Mouse (Mus musculus): Measurements from ENCODE around the gene Mfn2. TPM values are rescaled to one million over a fixed set of nuclear protein-coding genes. Genes with fewer than 3 reads are reported as not detected.

Gene Mfn2
- total RNA-seq, 2 experiments from 2014 or later, result 198 to 204 TPM

DNA sequence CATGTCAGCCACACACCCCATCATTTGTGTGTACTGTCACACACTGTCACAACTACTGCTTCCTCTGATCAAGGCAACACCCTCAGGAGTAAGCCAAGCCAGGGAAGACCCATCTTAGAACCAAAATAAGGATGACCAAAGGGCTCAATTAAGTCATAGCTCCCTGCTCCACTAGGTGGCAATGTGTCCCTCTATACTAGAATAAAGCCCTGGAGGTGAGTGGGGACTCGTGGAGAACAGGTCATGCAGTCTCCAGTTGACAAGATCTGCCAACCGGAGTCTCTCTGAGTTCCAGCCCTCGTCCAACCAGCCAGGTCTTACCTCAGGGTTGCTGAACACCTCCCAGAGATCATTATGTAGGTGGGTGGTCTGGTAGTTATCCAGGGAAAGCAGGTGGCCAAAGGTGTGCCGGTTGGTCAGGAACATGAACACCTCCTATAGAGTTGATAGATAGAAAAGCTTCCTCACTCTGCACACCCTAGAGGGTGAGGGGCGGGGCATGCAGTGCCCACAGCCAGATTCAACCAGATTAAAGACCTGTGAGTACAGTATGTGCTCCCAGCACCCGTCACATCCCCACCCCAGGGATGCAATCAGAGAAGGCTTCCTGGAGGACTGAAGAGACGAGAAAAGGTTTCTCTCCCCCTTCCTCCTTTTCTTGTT, 14.1 kb upstream of the Mfn2 start:
- DNase-seq (ENCODE audit: low spot score in 2 of 2), result peak; percentile 38 to 44

DNA sequence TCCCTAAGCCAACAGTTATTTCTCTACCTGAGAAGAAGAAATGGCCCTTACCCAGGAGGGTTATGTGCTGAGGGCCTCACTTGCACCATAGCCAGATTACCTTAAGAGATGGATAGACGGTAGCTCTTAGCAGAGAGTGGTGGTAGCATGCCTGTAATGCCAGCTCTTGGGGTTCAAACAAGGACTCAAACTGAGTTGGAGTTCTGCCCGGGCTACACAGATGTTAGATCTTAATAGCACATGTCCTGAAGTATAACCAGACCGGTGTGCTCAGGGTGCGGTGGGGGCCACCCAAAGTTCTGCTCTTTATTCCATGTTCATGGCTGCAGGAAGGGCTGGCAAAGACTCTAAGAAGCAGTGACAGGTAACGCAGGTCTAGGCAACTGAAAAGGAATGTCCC, 5.0 kb upstream of the Mfn2 start:
- no peak for DNase-seq (ENCODE audit: low spot score in 2 of 2)

DNA sequence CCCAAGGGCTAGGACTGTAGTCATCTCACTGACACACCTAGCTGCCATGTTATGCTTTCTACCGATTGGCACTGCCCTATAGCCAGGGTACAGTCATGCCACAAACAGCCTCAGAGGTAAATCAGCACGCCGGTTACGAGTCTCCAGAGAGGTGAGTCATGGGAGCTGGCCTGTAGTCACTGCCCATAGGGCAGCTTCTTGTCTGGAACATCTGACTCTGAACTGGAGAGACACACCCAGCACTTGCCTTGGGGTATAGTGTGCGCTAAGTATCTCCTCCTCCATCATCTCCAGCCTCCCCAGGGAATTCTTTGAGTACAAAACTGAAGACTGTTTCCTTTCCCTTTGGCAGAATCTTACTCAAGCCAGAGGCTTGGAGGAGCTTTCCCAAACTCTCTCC, 1.7 kb upstream of the Mfn2 start:
- DNase-seq (ENCODE audit: low spot score in 2 of 2), result no peak

DNA sequence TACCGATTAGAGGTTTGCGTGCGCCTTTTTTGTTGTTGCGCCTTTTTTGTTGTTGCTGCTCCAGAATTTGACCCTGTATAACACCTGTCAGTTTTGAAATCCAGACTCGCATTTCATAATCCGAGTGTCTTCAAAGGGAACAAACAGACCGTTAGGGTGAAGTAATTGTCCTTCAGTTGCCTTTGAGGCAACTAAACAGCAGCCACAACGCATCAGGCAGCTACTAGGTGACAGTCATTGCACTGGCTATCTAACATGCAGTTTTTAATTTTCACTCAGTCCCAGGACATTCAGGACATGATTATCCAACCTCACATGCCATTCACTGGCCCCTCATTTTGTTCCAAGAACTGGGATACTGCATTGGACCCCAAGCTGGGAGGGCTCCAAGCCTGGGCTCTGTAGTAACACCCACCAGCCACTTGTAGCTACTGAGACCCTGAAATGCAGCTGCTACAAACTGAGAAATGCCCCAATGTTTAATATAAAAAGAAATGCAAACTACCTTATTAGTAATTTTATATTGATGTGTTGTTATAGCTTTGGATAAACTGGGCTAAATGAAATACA, 671 bp upstream of the Mfn2 start:
- DNase-seq (ENCODE audit: low spot score in 2 of 2), result no peak

GRCm38 (mm10) chr4:147903601-147904000, 903 bp downstream of the Mfn2 start:
- DNase-seq (ENCODE audit: low spot score in 2 of 2), result no peak

DNA sequence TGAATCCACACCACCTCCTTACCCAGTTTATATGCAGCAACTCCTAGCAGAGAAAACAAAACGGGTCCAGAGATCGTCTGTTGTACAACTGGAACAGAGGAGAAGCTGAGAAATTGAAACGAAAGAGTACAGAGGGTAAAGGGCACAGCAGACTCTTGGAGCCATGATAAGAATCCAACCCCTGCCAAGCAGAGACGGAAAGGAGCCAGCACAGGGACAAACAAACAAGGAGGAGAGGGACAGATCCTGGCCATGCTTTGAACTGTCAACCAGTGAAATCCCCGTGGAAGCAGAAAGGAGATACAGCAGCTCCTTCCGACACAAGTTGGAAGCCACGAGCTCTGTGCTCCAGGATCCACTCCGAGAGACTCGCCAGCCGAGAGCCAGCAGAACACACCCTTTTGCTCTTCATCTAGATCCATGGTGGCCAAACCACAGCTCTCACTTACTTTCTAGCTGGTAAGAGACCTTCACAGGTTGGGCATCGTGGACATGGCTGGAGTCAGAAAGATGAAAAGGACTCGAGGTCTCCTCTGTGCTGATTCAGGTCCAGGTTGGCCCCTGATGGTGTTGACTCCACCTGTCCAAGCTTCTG, 1.5 kb downstream of the Mfn2 start:
- DNase-seq (ENCODE audit: low spot score in 2 of 2), result no peak

DNA sequence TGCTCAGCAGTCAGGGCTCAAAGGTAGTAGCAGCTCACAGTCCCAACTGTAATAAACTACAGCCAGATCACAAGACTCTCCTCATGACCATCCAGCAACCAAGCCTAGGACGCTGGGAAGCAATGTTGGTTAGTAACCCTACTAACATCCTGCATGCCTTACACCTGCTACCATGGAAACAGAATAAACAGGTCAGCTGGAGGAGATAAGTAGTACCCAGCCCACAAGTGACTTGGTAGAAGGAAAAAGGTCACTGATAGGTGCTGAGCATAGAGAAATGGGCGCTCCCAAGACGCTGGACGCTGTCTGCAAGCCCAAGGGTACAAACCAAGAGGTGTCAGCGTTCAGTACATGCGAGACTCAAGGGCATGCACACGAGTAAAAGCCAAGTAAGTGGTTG, 4.1 kb downstream of the Mfn2 start:
- no peak for DNase-seq (ENCODE audit: low spot score in 2 of 2)

- DNase-seq (ENCODE audit: low spot score in 2 of 2), result no peak
These were observed 7.2 kb downstream of the Mfn2 start for GRCm38 (mm10) chr4:147897348-147897747.

- no peak for DNase-seq (ENCODE audit: low spot score in 2 of 2)
These were observed 8.1 kb downstream of the Mfn2 start for GRCm38 (mm10) chr4:147896411-147896810.

DNA sequence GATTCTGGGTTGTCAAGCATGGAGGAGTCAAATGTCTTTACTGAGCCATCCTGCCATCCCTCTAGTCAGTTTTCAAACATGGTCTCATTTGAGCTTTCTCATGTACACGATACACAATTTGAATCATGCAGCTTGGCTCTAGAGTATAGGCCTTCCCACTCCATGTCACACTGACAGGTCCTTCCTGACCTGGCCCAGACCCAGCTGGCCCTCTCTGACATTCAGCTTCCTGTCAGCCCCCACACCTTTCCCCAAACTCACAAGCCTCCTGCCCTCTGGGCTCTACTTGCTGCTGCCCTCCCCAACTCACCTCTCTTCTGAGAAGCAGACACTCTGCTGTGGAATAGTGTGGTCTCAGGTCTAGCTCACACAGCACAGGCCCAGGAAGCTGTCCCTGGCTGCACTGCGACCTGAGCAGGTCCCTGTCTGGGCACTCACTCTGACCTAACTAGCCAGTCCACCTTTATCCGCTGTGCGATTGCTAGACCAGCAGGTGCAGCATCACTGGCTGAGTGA, 8.6 kb downstream of the Mfn2 start:
- DNase-seq (ENCODE audit: low spot score in 2 of 2), result no peak

DNA sequence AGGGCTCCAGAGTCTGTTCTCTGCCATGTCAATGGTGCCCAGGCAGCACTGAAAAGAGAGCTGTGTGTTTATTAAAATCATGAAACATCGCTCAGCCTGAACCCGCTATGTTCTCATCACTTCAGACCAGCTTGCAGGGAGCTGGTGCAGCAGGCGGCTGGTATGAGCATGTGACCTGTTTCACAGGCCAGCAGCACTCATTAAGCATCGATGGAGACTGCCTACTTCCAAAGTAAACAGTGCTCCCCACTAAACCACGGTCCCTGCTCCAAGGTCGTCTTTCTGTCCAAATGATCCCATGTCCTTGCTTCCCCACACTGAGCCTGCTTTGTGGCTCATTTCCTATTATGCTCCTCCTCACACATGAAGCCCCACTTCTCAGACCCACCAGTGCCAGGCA, 14.2 kb downstream of the Mfn2 start:
- DNase-seq (ENCODE audit: low spot score in 2 of 2), result no peak

GRCm38 (mm10) chr4:147888237-147888636, 16.3 kb downstream of the Mfn2 start:
- no peak for DNase-seq (ENCODE audit: low spot score in 2 of 2)

DNA sequence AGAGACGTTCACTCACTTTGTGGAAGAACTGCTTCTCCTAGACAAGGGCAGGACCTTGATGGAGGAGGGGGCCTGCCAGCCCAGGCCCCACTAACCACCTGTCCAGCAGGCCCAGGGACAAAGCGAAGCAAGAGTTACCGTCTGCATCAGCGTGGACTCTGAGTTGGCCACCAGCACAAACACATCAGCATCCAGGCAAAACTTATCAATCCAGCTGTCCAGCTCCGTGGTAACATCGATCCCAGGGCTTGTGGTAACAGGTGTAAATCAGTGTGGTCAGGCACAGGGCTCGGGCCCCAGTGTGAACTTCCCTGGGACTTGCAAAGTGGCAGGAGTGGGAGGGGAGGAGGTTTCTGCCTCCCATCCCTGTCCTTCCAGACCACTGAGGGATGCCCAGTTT, 17.2 kb downstream of the Mfn2 start:
- DNase-seq (ENCODE audit: low spot score in 2 of 2), result no peak

- DNase-seq (ENCODE audit: low spot score in 2 of 2), result no peak
These were observed 18.3 kb downstream of the Mfn2 start for GRCm38 (mm10) chr4:147886158-147886557.

DNA sequence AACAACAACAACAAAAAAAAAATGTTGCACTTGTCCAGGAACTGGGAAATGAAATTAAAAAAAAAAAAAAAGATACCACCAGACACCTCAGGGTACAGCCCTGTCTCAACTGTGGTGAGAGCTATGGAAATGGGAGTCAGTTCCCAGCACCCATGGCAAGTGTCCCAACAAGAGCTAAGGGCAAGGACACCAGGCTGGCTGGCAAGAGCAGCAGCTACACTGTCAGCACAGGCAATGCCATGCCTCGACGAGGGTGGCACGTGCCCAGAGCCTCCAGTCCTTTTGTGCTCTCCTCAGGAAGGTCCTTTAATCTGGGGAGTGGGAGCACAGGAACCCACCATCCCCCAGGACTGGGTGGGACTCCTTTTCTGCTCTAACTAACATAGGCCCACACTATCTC, 20.4 kb downstream of the Mfn2 start:
- no peak for DNase-seq (ENCODE audit: low spot score in 2 of 2)

GRCm38 (mm10) chr4:147883041-147883440, 21.5 kb downstream of the Mfn2 start:
- no peak for DNase-seq (ENCODE audit: low spot score in 2 of 2)

DNA sequence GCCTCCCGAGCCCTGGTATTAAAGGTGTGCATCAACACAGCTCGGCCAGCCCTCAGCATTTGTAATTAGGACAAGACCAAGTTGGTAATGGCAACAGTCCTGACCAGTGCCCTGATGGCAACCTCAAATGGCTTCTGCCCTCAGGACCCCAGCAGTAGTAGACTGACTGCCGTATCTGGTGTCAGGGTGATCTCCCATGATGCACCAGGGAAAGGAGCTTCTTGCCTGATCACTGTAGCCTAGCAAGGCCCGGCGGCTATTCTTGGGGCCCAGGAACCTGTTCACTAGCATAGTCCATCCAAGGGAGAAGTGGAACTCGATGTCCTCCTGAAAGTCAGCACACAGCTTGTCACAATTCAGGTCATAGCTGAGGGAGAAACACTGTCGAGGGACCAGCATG, 22.7 kb downstream of the Mfn2 start:
- DNase-seq (ENCODE audit: low spot score in 2 of 2), result no peak

GRCm38 (mm10) chr4:147879865-147880264, 24.6 kb downstream of the Mfn2 start:
- DNase-seq (ENCODE audit: low spot score in 2 of 2), result no peak

GRCm38 (mm10) chr4:147879456-147879855, 25.0 kb downstream of the Mfn2 start:
- DNase-seq (ENCODE audit: low spot score in 2 of 2), result no peak

DNA sequence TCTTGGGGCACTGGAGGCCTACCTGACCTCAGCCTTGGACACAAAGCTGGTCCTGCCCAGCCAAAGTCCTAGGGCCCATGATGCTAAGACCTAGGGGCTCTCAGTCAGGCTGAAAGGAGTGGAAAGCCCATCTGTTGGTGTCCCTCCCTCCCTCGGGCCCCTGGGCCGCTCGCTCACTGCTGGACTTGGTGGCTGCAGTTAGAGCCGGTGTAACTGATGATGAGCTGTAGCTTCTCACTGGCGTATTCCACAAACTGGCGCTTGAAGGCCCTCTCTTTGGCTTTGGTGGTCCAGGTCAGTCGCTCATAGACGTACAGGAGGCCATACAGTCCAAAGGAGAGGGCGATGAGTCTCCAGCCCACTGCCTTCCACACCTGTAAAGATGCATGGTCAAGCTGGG, 26.0 kb downstream of the Mfn2 start:
- DNase-seq (ENCODE audit: low spot score in 2 of 2), result no peak

DNA sequence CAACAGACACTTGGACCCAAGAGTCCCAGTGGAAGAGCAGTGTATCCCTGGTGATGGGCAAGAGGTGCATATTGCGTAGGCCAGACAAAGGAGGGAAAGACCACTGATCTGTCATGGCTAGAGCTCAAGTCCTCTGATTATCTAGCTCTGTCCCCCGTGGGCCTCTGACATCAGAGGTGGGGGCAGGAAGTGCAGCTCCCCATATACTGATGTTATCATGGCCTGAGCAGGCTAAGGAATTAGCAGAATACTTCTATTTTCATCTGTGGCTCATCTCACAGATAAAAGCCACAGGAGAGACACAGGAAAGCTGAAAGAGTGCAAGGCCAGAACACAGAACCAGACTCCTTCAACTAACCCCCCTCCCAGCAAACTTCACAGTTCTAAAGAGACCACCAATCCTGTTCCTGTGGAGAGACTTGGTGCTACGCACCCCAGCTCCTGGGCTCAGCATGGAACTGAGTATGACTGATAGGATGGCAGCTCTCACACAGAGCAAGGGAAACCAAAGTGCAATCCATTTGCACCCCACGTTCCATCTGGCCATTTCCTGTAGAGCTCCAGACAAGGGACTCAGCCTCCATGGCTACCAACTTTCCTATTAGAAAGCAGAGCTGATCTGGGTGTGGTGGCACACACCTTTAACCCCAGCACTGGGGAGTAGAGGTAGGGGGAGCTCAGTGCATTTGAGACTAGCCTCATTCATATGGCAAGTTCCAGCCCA, 28.5 kb downstream of the Mfn2 start:
- no peak for DNase-seq (ENCODE audit: low spot score in 2 of 2)

- DNase-seq (ENCODE audit: low spot score in 2 of 2), result no peak
These were observed 35.3 kb downstream of the Mfn2 start for GRCm38 (mm10) chr4:147869238-147869637.

Data from left cerebral cortex, adult 18-20 months (tissue).